Mouse (Mus musculus) CH12.LX (cell line): ENCODE measurements around the gene Maea. TPM values are rescaled to one million over a fixed set of nuclear protein-coding genes. Genes with fewer than 3 reads are reported as not detected.
A peak's percentile ranks its signal among the peaks of the same experiment; 100 is the strongest.

Source experiments
- DNase-seq: peaks from one replicate; pipeline ENCODE4 v3.0.0-alpha.2; 2013; ENCODE audit errors: extremely low read depth
- H3K27ac ChIP-seq: 2 replicates; pipeline ENCODE4 v1.5.1; 2012; ENCODE audit warnings: low read depth, mild to moderate bottlenecking, control low read depth, moderate library complexity; ENCODE audit not compliant: insufficient read depth
- H3K27me3 ChIP-seq: replicated peaks from 2 replicates; pipeline ENCODE3; 2012; ENCODE audit warnings: inconsistent platforms
- H3K36me3 ChIP-seq, 2 experiments: replicated peaks in 1 of 2; 2 replicates each; pipeline versions ENCODE3 to v1.6.1; 2012; ENCODE audit warnings: inconsistent platforms in 1 of 2, low read length in 1 of 2, mild to moderate bottlenecking in 1 of 2, mixed read lengths in 1 of 2, moderate library complexity in 1 of 2; ENCODE audit not compliant: control insufficient read depth in 1 of 2, insufficient read depth in 1 of 2
- H3K4me1 ChIP-seq, 2 experiments: 2 replicates each; pipeline ENCODE4 v1.6.1; 2012; ENCODE audit warnings: inconsistent platforms in 1 of 2, moderate library complexity in 1 of 2; ENCODE audit not compliant: insufficient read depth in 2 of 2, control insufficient read depth in 1 of 2
- H3K4me2 ChIP-seq: 2 replicates; pipeline ENCODE4 v1.6.1; 2012; ENCODE audit warnings: low read depth, mild to moderate bottlenecking, control low read depth; ENCODE audit not compliant: poor library complexity, insufficient read depth, severe bottlenecking
- H3K4me3 ChIP-seq, 3 experiments: fragments of 150-350 bp in 1 of 3; sonication (generic) in 1 of 3; replicated peaks in 1 of 3; 2 replicates each; pipeline versions ENCODE3 to v1.5.1; 2011 to 2012; ENCODE audit warnings: low read depth in 2 of 3, low read length in 2 of 3, mild to moderate bottlenecking in 2 of 3, moderate library complexity in 2 of 3, control low read depth in 1 of 3, improper control_type of control experiment in 1 of 3, inconsistent platforms in 1 of 3, mixed read lengths in 1 of 3; ENCODE audit not compliant: poor library complexity in 1 of 3
- H3K79me2 ChIP-seq: replicated peaks from 2 replicates; pipeline ENCODE4 v1.6.1; 2012; ENCODE audit warnings: mild to moderate bottlenecking, moderate library complexity; ENCODE audit not compliant: control insufficient read depth, poor library complexity, insufficient read depth, severe bottlenecking; ENCODE audit errors: extremely low read depth
- H3K9ac ChIP-seq: 2 replicates; pipeline ENCODE4 v1.6.1; 2012; ENCODE audit warnings: low read depth, mild to moderate bottlenecking, control low read depth, moderate library complexity; ENCODE audit not compliant: insufficient read depth
- H3K9me3 ChIP-seq: replicated peaks from 2 replicates; pipeline ENCODE3; 2012; ENCODE audit warnings: low read length, inconsistent platforms, mixed read lengths
- BHLHE40 ChIP-seq: IDR thresholded peaks from 2 replicates; pipeline ENCODE4 v1.6.1; 2011; ENCODE audit warnings: mild to moderate bottlenecking, low read depth, low read length, improper control_type of control experiment
- CHD1 ChIP-seq: IDR thresholded peaks from 2 replicates; pipeline ENCODE4 v1.6.1; 2012; ENCODE audit warnings: low read depth, low read length, improper control_type of control experiment, inconsistent platforms
- CHD2 ChIP-seq: IDR thresholded peaks from 2 replicates; pipeline ENCODE4 v1.6.1; 2011; ENCODE audit warnings: low read length, improper control_type of control experiment
- CTCF ChIP-seq, 2 experiments: IDR thresholded peaks in 1 of 2; conservative IDR thresholded peaks in 1 of 2; 2 replicates each; pipeline ENCODE4 v1.5.1; 2011 to 2012; ENCODE audit warnings: low read depth in 2 of 2, low read length in 2 of 2, improper control_type of control experiment in 1 of 2, inconsistent platforms in 1 of 2, mild to moderate bottlenecking in 1 of 2, moderate library complexity in 1 of 2
- E2F4 ChIP-seq: IDR thresholded peaks from 2 replicates; pipeline ENCODE4 v1.6.1; 2011; ENCODE audit warnings: low read depth, low read length, improper control_type of control experiment; ENCODE audit not compliant: insufficient replicate concordance
- ELF1 ChIP-seq: IDR thresholded peaks from 2 replicates; pipeline ENCODE4 v1.6.1; 2014; ENCODE audit warnings: low read depth, mild to moderate bottlenecking, inconsistent platforms, low read length, improper control_type of control experiment
- EP300 ChIP-seq: IDR thresholded peaks from 2 replicates; pipeline ENCODE4 v1.6.1; 2011; ENCODE audit warnings: low read length, improper control_type of control experiment
- ETS1 ChIP-seq: conservative IDR thresholded peaks from 2 replicates; pipeline ENCODE4 v1.6.1; 2012; ENCODE audit warnings: low read depth, mild to moderate bottlenecking, inconsistent platforms, low read length, improper control_type of control experiment, moderate library complexity
- GABPA ChIP-seq: IDR thresholded peaks from 2 replicates; pipeline ENCODE4 v1.6.1; 2012; ENCODE audit warnings: low read depth, low read length, improper control_type of control experiment, inconsistent platforms; ENCODE audit not compliant: insufficient replicate concordance
- HCFC1 ChIP-seq: IDR thresholded peaks from 2 replicates; pipeline ENCODE4 v1.6.1; 2012; ENCODE audit warnings: low read depth, mild to moderate bottlenecking, inconsistent platforms, low read length, improper control_type of control experiment
- IRF4 ChIP-seq: IDR thresholded peaks from 2 replicates; pipeline ENCODE4 v1.6.1; 2014; ENCODE audit warnings: low read depth, mild to moderate bottlenecking, inconsistent platforms, low read length, improper control_type of control experiment
- JUN ChIP-seq: IDR thresholded peaks from 2 replicates; pipeline ENCODE4 v1.6.1; 2011; ENCODE audit warnings: low read depth, mild to moderate bottlenecking, low read length, improper control_type of control experiment, moderate library complexity; ENCODE audit not compliant: insufficient read depth
- JUND ChIP-seq: conservative IDR thresholded peaks from 2 replicates; pipeline ENCODE4 v1.6.1; 2011; ENCODE audit warnings: low read depth, low read length, improper control_type of control experiment
- KAT2A ChIP-seq: IDR thresholded peaks from 2 replicates; pipeline ENCODE4 v1.6.1; 2012; ENCODE audit warnings: low read length, improper control_type of control experiment, inconsistent platforms; ENCODE audit not compliant: insufficient replicate concordance
- MAFK ChIP-seq: IDR thresholded peaks from 2 replicates; pipeline ENCODE4 v1.6.1; 2011; ENCODE audit warnings: low read length, improper control_type of control experiment; ENCODE audit not compliant: insufficient replicate concordance
- MAX ChIP-seq: IDR thresholded peaks from 2 replicates; pipeline ENCODE4 v1.6.1; 2011; ENCODE audit warnings: low read length, improper control_type of control experiment
- MAZ ChIP-seq: IDR thresholded peaks from 2 replicates; pipeline ENCODE4 v1.6.1; 2012; ENCODE audit warnings: low read depth, mild to moderate bottlenecking, inconsistent platforms, low read length, improper control_type of control experiment, moderate library complexity
- MEF2A ChIP-seq: IDR thresholded peaks from 2 replicates; pipeline ENCODE4 v1.6.1; 2014; ENCODE audit warnings: low read depth, mild to moderate bottlenecking, inconsistent platforms, low read length, improper control_type of control experiment, borderline replicate concordance
- MXI1 ChIP-seq: IDR thresholded peaks from 2 replicates; pipeline ENCODE4 v1.6.1; 2011; ENCODE audit warnings: mild to moderate bottlenecking, low read depth, low read length, improper control_type of control experiment
- MYC ChIP-seq: IDR thresholded peaks from 2 replicates; pipeline ENCODE4 v1.6.1; 2011; ENCODE audit warnings: low read depth, mild to moderate bottlenecking, improper control_type of control experiment, low read length
- NELFE ChIP-seq: IDR thresholded peaks from 2 replicates; pipeline ENCODE4 v1.6.1; 2011; ENCODE audit warnings: low read depth, low read length, improper control_type of control experiment
- NRF1 ChIP-seq: IDR thresholded peaks from 2 replicates; pipeline ENCODE4 v1.6.1; 2014; ENCODE audit warnings: low read depth, mild to moderate bottlenecking, inconsistent platforms, low read length, improper control_type of control experiment, moderate library complexity
- PAX5 ChIP-seq: IDR thresholded peaks from 2 replicates; pipeline ENCODE4 v1.6.1; 2012; ENCODE audit warnings: low read length, inconsistent platforms, mixed read lengths
- POLR2A ChIP-seq: IDR thresholded peaks from 2 replicates; pipeline ENCODE4 v1.6.1; 2011; ENCODE audit warnings: low read depth, mild to moderate bottlenecking, improper control_type of control experiment, low read length
- POLR2AphosphoS2 ChIP-seq: IDR thresholded peaks from 2 replicates; pipeline ENCODE4 v1.6.1; 2011; ENCODE audit warnings: low read depth, low read length, improper control_type of control experiment
- RAD21 ChIP-seq: IDR thresholded peaks from 2 replicates; pipeline ENCODE4 v1.6.1; 2011; ENCODE audit warnings: low read depth, mild to moderate bottlenecking, low read length, improper control_type of control experiment, moderate library complexity
- RCOR1 ChIP-seq: conservative IDR thresholded peaks from 2 replicates; pipeline ENCODE4 v1.6.1; 2012; ENCODE audit warnings: low read depth, mild to moderate bottlenecking, inconsistent platforms, low read length, improper control_type of control experiment
- SIN3A ChIP-seq: IDR thresholded peaks from 2 replicates; pipeline ENCODE4 v1.6.1; 2012; ENCODE audit warnings: low read length, improper control_type of control experiment, inconsistent platforms
- SMC3 ChIP-seq: IDR thresholded peaks from 2 replicates; pipeline ENCODE4 v1.6.1; 2011; ENCODE audit warnings: low read depth, low read length, improper control_type of control experiment
- TBP ChIP-seq: conservative IDR thresholded peaks from 2 replicates; pipeline ENCODE4 v1.6.1; 2011; ENCODE audit warnings: low read depth, low read length, improper control_type of control experiment
- TCF12 ChIP-seq: IDR thresholded peaks from 2 replicates; pipeline ENCODE4 v1.6.1; 2014; ENCODE audit warnings: low read depth, mild to moderate bottlenecking, inconsistent platforms, low read length, improper control_type of control experiment
- UBTF ChIP-seq: IDR thresholded peaks from 2 replicates; pipeline ENCODE4 v1.6.1; 2012; ENCODE audit warnings: low read depth, mild to moderate bottlenecking, inconsistent platforms, low read length, improper control_type of control experiment, moderate library complexity
- USF1 ChIP-seq: IDR thresholded peaks from 2 replicates; pipeline ENCODE4 v1.6.1; 2014; ENCODE audit warnings: low read depth, mild to moderate bottlenecking, inconsistent platforms, low read length, improper control_type of control experiment
- USF2 ChIP-seq: conservative IDR thresholded peaks from 2 replicates; pipeline ENCODE4 v1.6.1; 2011; ENCODE audit warnings: low read depth, low read length, improper control_type of control experiment
- ZC3H11A ChIP-seq: IDR thresholded peaks from 2 replicates; pipeline ENCODE4 v1.6.1; 2012; ENCODE audit warnings: low read depth, mild to moderate bottlenecking, inconsistent platforms, low read length, improper control_type of control experiment
- ZKSCAN1 ChIP-seq: IDR thresholded peaks from 2 replicates; pipeline ENCODE4 v1.6.1; 2012; ENCODE audit warnings: low read depth, inconsistent platforms, low read length, improper control_type of control experiment, borderline replicate concordance
- ZMIZ1 ChIP-seq: IDR thresholded peaks from 2 replicates; pipeline ENCODE4 v1.6.1; 2012; ENCODE audit warnings: low read depth, mild to moderate bottlenecking, inconsistent platforms, low read length, improper control_type of control experiment
- ZNF384 ChIP-seq: IDR thresholded peaks from 2 replicates; pipeline ENCODE4 v1.6.1; 2012; ENCODE audit warnings: low read depth, low read length, improper control_type of control experiment, inconsistent platforms
- dilution Hi-C: fragments of 300-500 bp; cut with MboI; formaldehyde crosslinking; loops from 2 replicates; pipeline ENCODE4 v1.14.3; 2020; ENCODE audit warnings: low sequenced_read_pairs; ENCODE audit not compliant: extremely low pct_unique_long_range_greater_than_20kb, extremely low pct_ligation_motif_present
- in situ Hi-C: fragments of 300-500 bp; cut with MboI; formaldehyde crosslinking; loops from 3 replicates; pipeline ENCODE4 v1.14.3; 2019; ENCODE audit warnings: low sequenced_read_pairs, low pct_ligation_motif_present, low pct_unique_long_range_greater_than_20kb, mixed read lengths
- polyA plus RNA-seq: library from polyadenylated mRNA; unstranded; fragments of >175 nt; gene quantifications from 2 replicates; pipeline ENCODE4 v1.2.1, GENCODE M21; 2012; ENCODE audit warnings: low read depth; ENCODE audit not compliant: insufficient read length
- total RNA-seq, 2 experiments: library from RNA; depleted of rRNA; stranded (reverse); fragments of 300-350 nt in 1 of 2; fragments of >200 nt in 1 of 2; gene quantifications; 2 replicates each; pipeline ENCODE4 v1.2.3; 2012 to 2014

The Maea gene
- total RNA-seq (2012; rRNA removed), result 75.0 and 76.9 TPM in 2 replicates
- 75.5 and 91.4 TPM in 2 replicates for total RNA-seq (2014; rRNA removed)
- polyA plus RNA-seq, result 94.2 and 96.2 TPM in 2 replicates

GRCm38 (mm10) chr5:33335273-33335976 lies at the start of gene Maea:
TSS of gene Maea (plus strand) at chr5:33335509.
- peak within 1 kb of the TSS; percentile 66 to 99 (median 81) for H3K4me3 ChIP-seq
- H3K4me2 ChIP-seq, result peak within 1 kb of the TSS; percentile 87
- peak within 1 kb of the TSS; percentile 86 for H3K9ac ChIP-seq
- H3K79me2 ChIP-seq, result peaks cover 47% of the 10 kb centered on the region
- H3K36me3 ChIP-seq, result peaks cover 0 to 32% of the 10 kb centered on the region in 2 experiments
- in situ Hi-C loops (no loop called here), dilution Hi-C loops (no loop called here)
- peaks cover 3% of the 10 kb centered on the region for H3K9me3 ChIP-seq
- TF ChIP-seq EP300 (no peak), TBP (peak; percentile 78), ZNF384 (no peak), PAX5 (no peak), MYC (no peak), USF2 (no peak), CHD1 (no peak), KAT2A (peak; percentile 53; the same call in 1 of the 2 replicates), E2F4 (no peak), TCF12 (peak; percentile 75), IRF4 (no peak), NRF1 (no peak), NELFE (peak; percentile 93), BHLHE40 (no peak), USF1 (no peak), CHD2 (peak; percentile 94), MAZ (0 out of 2 replicates have a peak, but pooled peaks have one; percentile 56), ZKSCAN1 (no peak), SIN3A (no peak; the same call in none of the 2 replicates), HCFC1 (peak; percentile 77), RCOR1 (no peak), GABPA (no peak), SMC3 (no peak), POLR2AphosphoS2 (peak; percentile 87), CTCF (conservative IDR thresholded peaks at IDR 0.05 in 1 of 2, IDR thresholded peaks at IDR 0.05 in 1 of 2; ENCODE audit: low read depth in 2 of 2, low read length in 2 of 2) (no peak), MXI1 (peak; percentile 15), JUND (no peak), ETS1 (no peak), POLR2A (peak; percentile 97), ZMIZ1 (peak; percentile 73), JUN (no peak), MEF2A (no peak), MAX (no peak), UBTF (no peak), MAFK (no peak), RAD21 (no peak), ELF1 (peak; percentile 95), ZC3H11A (no peak)
- no peaks in the 10 kb centered on the region for H3K27me3 ChIP-seq
- DNase-seq, result peak; percentile 96
- H3K27ac ChIP-seq, result peak within 1 kb of the TSS; percentile 63
- peaks cover 0 to 22% of the 10 kb centered on the region in 2 experiments; a peak in 3 of 4 replicates for H3K4me1 ChIP-seq
